Mouse (Mus musculus) cerebellum, adult (tissue): ENCODE results near the gene Sufu.

Source experiments
- ATAC-seq: cut with Nextera tagmentation; 2 replicates; pipeline ENCODE4 v1.9.2; 2017; ENCODE audit warnings: mild to moderate bottlenecking, moderate library complexity, mixed read lengths; ENCODE audit not compliant: insufficient number of reproducible peaks, low FRiP score, low TSS enrichment

The Sufu gene

GRCm38 (mm10) chr19:46422384-46423338 is 26.0 kb downstream of the Sufu start:
- ATAC-seq, result peak; percentile 85; the same call in 1 of the 2 replicates

- ATAC-seq, result no peak
Observed at GRCm38 (mm10) chr19:46425266-46425665, 28.6 kb downstream of the Sufu start.

- ATAC-seq, result no peak
Observed at GRCm38 (mm10) chr19:46426488-46426887, 29.8 kb downstream of the Sufu start.

DNA sequence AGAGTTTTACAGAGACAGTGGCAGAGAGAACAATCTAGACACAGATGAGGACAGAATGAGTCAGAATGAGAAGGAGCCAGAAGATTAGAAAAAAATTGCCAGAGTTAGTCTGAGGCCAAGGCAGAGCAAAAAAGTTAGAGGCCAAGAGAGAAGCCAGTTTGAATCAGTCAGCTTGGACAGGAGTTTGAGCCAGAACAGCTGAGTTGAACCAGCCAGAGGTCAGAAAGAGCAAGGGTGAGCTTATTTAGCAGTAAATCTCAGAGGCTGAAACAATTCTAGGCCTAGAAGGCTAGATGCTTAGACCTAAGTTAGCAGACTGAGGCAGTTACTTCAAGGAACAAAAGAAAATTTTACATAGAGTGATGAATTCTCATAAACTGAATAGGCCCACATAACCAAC is 32.6 kb downstream of the Sufu start:
- ATAC-seq, result no peak

DNA sequence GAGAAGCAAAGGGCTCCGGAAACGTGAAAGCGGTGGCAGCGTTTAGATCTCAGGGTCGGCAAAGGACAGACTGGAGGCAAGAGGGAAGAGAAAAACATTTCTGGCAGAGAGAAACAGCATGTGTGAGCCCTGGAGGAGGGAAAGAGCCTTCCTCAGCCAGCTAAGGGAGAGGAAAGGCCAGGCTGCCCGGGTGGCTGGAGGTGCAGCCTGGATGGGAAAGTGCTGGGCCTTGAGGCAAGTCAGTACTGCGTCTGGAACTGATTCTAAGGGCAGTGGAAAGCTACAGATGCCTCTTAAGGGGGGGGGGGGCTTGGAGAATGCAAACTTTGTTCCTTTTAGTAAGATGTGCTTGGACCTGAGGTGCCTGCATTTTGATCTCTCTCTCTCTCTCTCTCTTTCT is 37.0 kb downstream of the Sufu start:
- ATAC-seq, result no peak

- no peak for ATAC-seq
Observed at GRCm38 (mm10) chr19:46434148-46434547, 37.5 kb downstream of the Sufu start.

DNA sequence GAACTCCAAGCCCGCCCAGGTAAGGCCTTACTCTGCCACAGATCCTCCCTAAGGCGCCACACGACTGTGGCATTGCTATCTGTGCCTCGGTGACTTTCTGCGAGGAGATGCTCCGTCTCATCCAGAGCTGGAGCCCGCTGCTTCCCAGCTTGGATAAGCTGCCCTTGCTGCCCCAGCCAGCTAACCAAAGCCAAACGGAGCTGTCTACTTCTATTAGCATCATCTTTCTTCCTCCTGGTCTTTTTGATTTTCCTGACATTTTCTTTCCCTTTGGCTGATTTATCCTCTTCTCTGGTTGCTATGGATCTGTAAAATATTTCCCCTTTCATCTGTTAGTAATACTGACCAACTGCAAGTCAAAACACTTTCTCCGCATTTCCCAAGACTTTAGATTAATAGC is 37.9 kb downstream of the Sufu start:
- ATAC-seq, result no peak

GRCm38 (mm10) chr19:46435492-46435891 is 38.8 kb downstream of the Sufu start:
- no peak for ATAC-seq

GRCm38 (mm10) chr19:46443509-46443908 is 46.8 kb downstream of the Sufu start:
- no peak for ATAC-seq

DNA sequence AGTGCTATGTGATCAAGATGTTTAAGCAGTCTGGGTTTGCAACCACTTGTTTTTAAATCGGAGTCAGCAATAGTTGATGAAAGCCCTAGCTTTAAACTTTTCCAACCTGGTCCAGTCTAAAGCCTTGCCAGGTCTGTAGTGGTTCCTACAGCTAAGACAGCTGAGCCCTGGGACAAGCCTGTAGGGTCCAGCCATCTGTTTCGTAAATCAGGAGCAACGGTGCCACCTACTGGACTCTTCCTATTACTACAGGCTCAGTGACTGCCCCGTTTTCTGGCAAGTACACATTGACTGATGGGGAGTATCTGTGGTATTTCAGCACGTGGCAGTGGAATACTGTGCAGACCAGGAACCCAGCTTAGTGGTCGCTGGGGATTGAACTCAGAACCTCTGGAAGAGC is 47.5 kb downstream of the Sufu start:
- peak; percentile 84 for ATAC-seq

- no peak for ATAC-seq
Observed at GRCm38 (mm10) chr19:46445641-46446040, 48.9 kb downstream of the Sufu start.

DNA sequence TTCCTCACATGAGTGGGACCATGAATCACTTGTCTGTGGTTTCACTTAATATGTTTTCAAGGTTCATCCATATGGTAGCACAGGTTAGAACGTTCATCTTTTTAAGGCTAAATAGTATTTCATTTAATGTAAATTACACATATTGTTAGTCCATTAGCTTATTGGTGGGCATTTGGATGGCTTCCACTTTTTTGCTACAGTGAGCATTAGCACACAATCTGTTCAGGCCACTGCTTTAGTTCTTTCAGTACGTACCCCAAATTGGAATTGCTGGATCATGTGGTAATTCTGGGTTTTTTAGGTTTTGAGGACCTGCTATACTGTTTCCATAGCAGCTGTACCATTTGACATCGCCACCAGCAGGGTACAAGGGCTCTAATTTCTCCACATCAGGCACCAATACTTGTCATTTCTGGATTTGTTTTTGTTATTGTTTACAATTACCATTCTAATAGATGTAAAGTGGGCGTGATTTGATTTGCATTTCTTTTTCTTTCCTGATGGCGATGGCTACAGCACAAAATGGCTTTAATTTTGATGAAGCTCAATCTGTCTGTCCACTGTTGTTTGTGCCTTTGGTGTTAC is 49.8 kb downstream of the Sufu start:
- ATAC-seq, result no peak

GRCm38 (mm10) chr19:46447110-46447509 is 50.4 kb downstream of the Sufu start:
- no peak for ATAC-seq

DNA sequence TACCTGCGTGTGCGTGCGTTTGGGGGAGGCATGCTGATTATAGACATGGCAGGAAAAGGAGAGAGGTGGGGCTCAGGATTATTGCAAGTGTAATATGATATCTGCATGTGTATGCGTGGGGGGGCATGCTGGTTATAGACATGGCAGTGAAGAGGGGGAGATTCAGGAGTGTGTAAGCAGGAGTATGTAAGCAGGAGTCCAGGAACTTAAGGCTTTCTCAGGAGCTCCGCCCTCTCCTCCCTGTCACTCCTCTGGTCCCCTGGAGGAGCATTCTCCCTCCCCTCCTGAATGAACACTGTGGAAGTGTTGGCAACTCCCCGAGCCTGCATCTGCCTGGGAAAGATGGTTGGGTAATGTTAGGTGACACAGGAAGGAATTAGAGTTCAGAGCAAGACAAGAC is 51.2 kb downstream of the Sufu start:
- no peak for ATAC-seq

GRCm38 (mm10) chr19:46449261-46450005 is 52.7 kb downstream of the Sufu start:
- no peak for ATAC-seq

GRCm38 (mm10) chr19:46452052-46452827 is 55.5 kb downstream of the Sufu start:
- ATAC-seq, result no peak; the same call in 1 of the 2 replicates

- ATAC-seq, result no peak
Observed at GRCm38 (mm10) chr19:46452916-46453315, 56.2 kb downstream of the Sufu start.

DNA sequence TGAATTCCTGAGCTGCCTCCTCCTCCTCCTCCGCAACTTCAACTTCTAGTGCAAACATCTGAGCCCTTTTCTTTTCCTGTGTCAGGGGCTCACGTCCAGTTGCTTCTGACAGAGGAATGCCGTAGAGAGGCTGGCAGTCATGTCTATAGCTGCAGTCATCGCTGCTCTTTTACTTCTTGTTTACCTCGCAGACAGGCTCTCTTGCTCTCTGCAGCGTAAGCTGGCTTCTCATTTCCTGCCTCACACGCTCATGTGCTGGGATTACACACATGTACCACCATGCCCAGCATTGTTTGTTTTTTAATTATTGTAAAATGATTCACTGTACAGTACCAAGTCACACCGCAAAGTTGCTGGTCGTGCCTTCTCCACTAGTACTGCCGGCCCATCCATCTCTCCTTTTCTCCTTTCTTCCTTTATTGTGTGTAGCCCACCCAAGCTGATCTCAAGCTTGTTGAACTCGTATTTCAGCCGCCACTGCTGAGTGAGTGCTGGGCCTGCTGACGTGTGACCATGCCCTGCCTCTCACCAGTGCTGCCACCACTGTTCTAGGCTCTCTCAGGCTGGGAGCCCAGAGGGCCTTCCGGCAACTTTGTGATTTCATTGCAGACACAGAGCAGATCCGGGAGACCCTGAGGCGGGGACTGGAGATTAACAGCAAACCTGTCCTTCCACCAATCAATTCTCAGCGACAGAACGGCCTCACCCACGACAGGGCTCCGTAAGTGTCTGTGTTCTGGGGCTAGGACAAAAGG is 57.6 kb downstream of the Sufu start:
- no peak for ATAC-seq

GRCm38 (mm10) chr19:46455032-46455431 is 58.3 kb downstream of the Sufu start:
- ATAC-seq, result no peak

GRCm38 (mm10) chr19:46455556-46455955 is 58.9 kb downstream of the Sufu start:
- no peak for ATAC-seq
